ENCODE assay signal across 16 mouse cellular contexts in the genomic region with DNA sequence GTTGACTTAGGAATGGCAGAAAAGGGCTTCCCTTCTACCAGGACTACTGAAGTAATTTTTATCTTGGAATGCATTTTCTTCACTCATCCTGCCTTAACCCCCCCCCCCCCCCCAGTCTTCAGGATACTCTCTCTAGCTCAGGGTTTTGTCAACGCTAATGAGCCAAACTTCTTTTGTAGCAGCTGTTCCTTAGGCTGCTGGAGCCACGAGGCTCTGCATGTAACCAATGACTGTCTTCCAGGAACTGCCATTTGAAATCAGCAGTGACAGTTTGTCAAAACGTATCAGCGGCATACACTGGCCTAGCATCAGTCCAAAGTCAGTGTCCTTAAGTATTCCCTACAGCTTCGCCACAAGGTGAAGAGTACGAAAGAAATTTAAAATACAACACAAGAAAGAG.
"Had no signal": no experiment of that assay in that cellular context is flagged by ENCODE, and none has a peak within 500 bp of the region (broad histone marks: within the 10 kb centered on the region; RNA-seq: fewer than 3 reads in every experiment).

No protein-coding gene starts in this region.

- H3K4me3 ChIP-seq: left cerebral cortex, adult 2 months; liver, embryonic 13.5 days; midbrain, embryonic 12.5 days; midbrain, embryonic 15.5 days; neural tube, embryonic 12.5 days; neural tube, embryonic 15.5 days had no signal

- H3K9me3 ChIP-seq: liver, embryonic 13.5 days; midbrain, embryonic 12.5 days; midbrain, embryonic 15.5 days; neural tube, embryonic 12.5 days; neural tube, embryonic 15.5 days had no signal

- H3K4me2 ChIP-seq: liver, embryonic 13.5 days; midbrain, embryonic 12.5 days; midbrain, embryonic 15.5 days; neural tube, embryonic 12.5 days; neural tube, embryonic 15.5 days had no signal

- ATAC-seq: midbrain, embryonic 15.5 days had no signal

- H3K27me3 ChIP-seq: liver, embryonic 13.5 days; midbrain, embryonic 12.5 days; midbrain, embryonic 15.5 days; neural tube, embryonic 12.5 days; neural tube, embryonic 15.5 days had no signal

- H3K4me1 ChIP-seq: liver, embryonic 13.5 days; midbrain, embryonic 12.5 days; midbrain, embryonic 15.5 days; neural tube, embryonic 12.5 days; neural tube, embryonic 15.5 days had no signal

- H3K9ac ChIP-seq: liver, embryonic 13.5 days; midbrain, embryonic 12.5 days; midbrain, embryonic 15.5 days; neural tube, embryonic 12.5 days; neural tube, embryonic 15.5 days had no signal

- H3K36me3 ChIP-seq: liver, embryonic 13.5 days; midbrain, embryonic 12.5 days; midbrain, embryonic 15.5 days; neural tube, embryonic 12.5 days; neural tube, embryonic 15.5 days had no signal

- H3K27ac ChIP-seq: kidney, postnatal 0 days; left cerebral cortex, adult 2 months; liver, embryonic 13.5 days; macrophage; midbrain, embryonic 12.5 days; midbrain, embryonic 15.5 days; neural tube, embryonic 12.5 days; neural tube, embryonic 15.5 days; stomach, postnatal 0 days had no signal

- DNase-seq: kidney, postnatal 25 days; layer of hippocampus, postnatal 36 days; liver, embryonic 13.5 days; lung, adult 2 months; right cerebral cortex, postnatal 4 days; thymus, adult 2 months; thymus, postnatal 14 days; thymus, postnatal 4 days had no signal
